Mouse (Mus musculus): ENCODE results near the gene Qrich2. TPM values are rescaled to one million over a fixed set of nuclear protein-coding genes. Genes with fewer than 3 reads are reported as not detected.
"Not testable (repeated sequence)": the region's sequence is repeated elsewhere in the genome, so short reads cannot be mapped to it uniquely, and the experiment has no call there.

Gene Qrich2
- total RNA-seq, 2 experiments from 2014 or later: not detected

DNA sequence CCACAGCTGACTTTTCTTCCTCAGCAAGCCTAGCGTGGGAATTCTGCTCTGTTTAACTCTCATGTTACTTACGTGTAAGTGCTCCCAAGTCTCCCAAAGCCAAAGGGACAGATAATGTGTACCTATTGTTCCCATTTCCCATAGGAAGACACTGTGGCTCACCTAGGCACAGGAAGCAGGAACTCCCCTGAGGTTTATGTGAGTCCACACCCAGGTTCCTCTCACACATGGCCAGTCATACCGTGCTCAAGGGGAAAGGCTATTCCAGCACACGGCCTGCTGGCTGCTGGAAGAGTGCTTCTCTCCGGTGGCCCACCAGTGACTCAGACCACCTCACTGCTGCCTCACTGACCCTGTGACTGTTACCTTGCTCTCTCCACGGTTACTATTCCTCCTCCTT is 44.9 kb downstream of the Qrich2 start:
- no peak for DNase-seq (ENCODE audit: low spot score in 2 of 2)
- intact Hi-C loops (cut with DNase I): no loop called here

DNA sequence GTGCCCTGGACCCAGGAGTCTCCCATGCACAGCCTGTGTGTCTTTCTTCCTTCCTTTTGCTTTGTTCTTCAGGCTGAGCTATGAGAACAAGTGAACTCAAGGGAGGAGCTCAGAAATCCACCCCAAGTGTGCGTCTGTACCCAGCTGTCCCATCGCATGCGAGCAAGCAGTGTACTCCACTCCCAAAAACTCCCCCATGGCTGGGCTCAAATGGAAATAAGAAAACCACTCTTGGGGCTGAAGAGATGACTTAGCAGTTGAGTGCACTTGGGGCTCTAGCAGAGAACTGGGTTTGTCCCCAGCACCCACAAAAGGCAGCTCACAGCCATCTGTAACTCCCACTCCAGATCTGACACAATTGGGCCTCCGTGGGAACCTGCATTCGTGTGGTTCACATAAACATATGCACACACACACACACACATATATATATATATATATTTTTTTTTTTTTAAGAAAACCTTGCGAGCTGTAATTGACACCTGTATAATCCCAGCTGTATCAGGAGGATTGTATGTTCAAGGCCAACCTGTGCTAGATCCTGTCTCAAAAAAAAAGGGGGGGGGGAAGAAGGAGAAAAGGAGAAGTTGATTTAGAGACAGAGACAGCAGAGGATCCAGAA is 47.1 kb downstream of the Qrich2 start:
- intact Hi-C loops (cut with DNase I): no loop called here
- DNase-seq (ENCODE audit: low spot score in 2 of 2): no peak

- intact Hi-C loops (cut with DNase I): no loop called here
- peak in 1 of 2 experiments; percentile 56 for DNase-seq (ENCODE audit: low spot score in 2 of 2)
Measured at GRCm38 (mm10) chr11:116418194-116418840, 47.7 kb downstream of the Qrich2 start.

- intact Hi-C loops (cut with DNase I): no loop called here
- DNase-seq (ENCODE audit: low spot score in 2 of 2): no peak
Measured at GRCm38 (mm10) chr11:116417054-116417453, 49.0 kb downstream of the Qrich2 start.

DNA sequence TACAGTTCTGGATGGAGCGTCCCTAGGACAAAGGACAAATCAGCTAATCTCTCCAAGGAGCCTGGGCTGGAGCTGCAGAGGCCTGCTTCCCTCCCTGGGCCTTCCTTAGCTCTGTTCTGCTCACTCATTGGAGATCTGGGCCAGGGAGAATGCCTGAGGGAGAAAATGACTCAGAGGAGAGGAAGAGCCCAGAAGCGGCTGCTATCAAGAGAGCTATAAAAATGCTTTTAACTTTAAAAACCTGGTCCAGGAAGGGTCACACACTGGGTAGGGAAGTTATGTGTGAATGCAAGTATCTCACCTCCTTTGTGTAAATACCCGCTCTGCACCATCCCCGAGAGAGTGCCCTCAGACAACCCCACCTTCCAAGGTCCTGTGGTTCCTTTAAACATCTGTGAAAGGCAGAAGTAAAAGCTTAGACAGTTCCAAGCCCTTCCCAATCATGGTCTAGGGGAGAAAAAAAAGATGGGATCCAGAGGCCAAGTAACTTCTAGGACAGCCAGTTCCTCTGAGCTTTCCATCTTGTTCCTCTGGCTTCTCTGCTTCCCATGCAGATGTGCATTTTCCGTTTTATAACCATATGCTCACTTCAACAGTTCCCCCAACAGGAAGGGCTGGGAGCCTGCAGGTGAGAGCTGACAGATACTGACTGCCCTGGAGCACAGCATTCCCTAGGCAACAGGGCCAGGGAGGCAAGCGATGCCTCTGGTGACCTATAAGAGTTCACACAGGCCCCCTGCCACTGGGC is 49.7 kb downstream of the Qrich2 start:
- intact Hi-C loops (cut with DNase I): no loop called here
- no peak for DNase-seq (ENCODE audit: low spot score in 2 of 2)

- intact Hi-C loops (cut with DNase I): loop anchor here (1.0 kb wide), 1 partner anchor 21 kb away; the partner anchor contains the start of gene Ubald2
- DNase-seq (ENCODE audit: low spot score in 2 of 2): no peak
Measured at GRCm38 (mm10) chr11:116413631-116414022, 52.4 kb downstream of the Qrich2 start.

DNA sequence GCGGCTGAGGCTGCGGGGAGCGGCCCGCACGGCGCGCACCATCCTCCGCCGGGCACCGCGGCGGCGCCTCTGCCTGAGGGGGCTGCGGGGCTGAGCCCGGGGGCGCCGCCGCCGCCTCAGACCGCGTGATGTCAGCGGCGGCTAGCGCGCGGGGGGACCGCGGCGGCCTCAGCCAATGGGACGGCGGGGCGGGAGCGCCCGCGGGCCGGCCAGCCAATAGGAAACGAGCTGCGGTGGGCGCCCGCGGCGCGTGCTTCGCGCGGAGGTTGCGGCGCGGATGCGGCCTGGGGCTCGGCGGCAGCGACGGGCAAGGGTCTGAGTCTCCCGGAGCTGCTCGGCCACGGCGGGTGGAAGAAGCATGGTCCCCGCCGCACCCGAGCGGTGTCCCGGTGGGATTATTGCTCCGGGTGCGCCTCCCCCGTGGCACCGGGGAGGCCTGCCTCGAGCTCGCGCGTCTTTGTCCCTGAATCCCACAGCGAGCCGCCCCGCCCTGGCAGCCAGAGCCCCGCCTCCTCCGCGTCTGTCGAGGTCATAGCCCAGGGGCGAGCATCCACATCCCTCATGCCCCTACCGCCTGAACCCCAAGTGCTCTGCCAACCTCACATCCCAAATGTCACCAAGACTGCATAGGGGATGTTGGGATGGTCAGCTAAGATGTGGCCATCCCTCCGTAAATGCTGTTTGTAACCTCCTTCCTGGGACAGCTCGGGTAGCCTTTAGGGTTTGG is 53.0 kb downstream of the Qrich2 start, which contains the start of gene Rnf157:
Rnf157 (minus strand) TSS at position 129 of the 727 bp plus-strand sequence.
- peak; percentile 91 to 94 for DNase-seq (ENCODE audit: low spot score in 2 of 2)
- intact Hi-C loops (cut with DNase I): loop anchor here (1.0 kb wide), 1 partner anchor 21 kb away; the partner anchor contains the start of gene Ubald2

DNA sequence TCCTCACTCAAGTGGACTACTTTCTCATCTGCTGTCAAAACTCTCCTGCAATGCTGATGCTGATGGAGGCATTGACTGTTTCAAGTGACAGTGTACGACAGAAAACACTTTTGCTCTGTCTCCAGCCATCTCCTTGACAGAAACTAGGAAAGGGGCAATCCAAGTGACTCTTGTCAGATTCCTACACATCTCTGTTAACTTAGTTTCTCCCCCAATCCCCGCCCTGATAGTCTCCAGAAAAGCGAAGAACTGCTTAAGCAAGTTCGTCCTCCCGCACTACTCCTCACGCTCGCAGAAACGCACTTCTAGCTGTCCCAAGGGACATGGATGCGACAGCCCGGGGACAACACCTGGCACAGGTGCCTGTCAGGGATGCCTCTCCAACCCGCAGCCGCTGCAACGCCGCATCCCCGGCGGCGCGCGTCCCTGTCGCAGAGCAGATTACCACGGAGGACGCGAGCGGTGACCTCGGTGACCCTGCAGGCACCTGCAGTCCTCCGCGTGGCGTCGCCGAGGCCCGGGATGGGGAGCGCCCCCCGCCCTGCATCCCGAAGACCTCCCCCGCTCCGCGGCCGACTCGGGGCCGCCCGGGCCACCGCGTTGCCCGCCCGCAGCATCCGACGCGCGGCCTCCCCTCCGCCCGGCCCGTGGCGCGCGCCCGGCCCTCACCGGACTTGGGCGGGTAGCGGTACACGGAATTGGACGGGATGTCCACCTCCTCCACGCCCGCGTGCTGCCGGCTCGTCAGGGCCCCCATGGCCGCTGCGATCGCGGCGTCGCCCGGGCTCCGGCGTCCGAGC is 53.8 kb downstream of the Qrich2 start:
- intact Hi-C loops (cut with DNase I): no loop called here
- no peak for DNase-seq (ENCODE audit: low spot score in 2 of 2)

DNA sequence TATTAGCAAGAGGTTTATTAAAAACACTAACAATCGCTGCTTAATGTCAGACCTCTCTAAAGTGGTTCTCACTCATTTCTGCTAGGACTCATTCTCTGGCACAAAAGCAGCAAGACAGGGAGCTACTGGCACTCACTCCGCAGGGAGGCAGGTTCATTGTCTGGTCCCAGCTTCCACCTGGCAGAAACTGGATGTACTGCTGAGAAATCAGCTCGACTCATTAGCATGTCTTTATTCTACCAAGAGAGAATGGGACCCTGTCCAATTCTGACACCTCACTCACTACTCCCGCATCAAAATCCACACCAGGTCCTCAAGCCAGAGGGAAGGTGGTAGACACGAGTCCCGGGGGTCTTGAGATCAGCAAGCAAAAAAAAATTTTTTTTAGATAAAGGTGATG is 54.5 kb downstream of the Qrich2 start:
- DNase-seq (ENCODE audit: low spot score in 2 of 2): no peak
- intact Hi-C loops (cut with DNase I): no loop called here

DNA sequence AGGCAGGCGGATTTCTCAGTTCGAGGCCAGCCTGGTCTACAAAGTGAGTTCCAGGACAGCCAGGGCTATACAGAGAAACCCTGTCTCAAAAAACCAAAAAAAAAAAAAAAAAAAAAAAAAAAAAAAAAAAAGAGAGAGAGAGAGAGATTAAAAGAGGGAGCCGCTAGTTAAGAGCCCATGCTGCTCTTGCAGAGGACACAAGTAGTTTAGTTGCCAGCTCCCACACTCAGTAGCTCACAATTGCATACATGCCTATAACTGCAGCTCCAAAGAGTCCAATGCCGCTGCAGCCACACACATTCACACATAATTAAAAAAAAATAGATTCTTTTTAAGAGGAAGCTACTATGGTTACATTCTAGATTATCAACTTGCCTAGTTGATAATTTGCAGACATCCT is 55.6 kb downstream of the Qrich2 start:
- DNase-seq (ENCODE audit: low spot score in 2 of 2); intact Hi-C loops (cut with DNase I): not testable (repeated sequence)

DNA sequence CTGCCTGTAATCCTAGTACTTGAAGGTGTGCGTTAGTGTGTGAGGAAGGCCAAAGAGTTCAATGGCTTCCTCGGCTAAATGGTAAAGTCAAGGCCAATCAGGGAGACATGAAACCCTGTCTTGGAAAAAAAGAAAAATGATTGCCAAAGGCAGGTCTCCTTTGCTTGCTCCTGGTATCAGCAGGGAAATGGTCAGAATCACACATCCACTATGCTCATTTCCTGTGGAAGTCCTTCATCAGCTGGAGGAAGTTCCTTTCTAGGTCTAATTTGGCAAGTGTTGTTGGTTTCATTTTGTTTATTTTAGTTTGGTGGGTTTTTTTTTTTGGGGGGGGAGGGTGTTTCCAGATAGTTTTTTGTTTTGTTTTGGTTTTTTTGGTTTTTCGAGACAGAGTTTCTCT is 57.0 kb downstream of the Qrich2 start:
- intact Hi-C loops (cut with DNase I): no loop called here
- DNase-seq (ENCODE audit: low spot score in 2 of 2): no peak

DNA sequence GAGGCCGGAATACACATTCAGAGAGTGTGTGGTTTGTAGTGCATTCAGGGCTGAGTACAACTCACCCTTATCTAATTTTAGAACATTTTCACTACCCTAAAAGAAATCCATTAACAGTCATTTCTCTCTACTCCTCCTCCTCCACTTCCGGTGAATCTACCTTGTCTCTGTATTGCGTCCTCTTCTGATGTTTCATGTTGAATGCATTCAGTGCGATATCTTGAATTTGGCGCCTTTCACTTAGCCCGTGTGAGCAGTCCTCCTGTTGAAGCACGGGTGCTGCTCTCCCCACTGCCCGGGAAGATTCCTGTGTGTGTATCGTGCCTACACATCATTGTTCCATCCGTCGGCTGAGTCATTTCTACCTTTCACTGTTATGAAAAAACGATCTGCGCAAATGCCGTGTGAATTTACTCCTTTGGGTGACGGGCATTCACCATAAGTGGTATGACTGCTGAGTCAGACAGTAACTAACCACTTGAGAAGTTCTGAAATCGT is 59.8 kb downstream of the Qrich2 start:
- intact Hi-C loops (cut with DNase I): no loop called here
- DNase-seq (ENCODE audit: low spot score in 2 of 2): peak in 1 of 2 experiments; percentile 42

- DNase-seq (ENCODE audit: low spot score in 2 of 2): no peak
- intact Hi-C loops (cut with DNase I): no loop called here
Measured at GRCm38 (mm10) chr11:116405601-116406000, 60.4 kb downstream of the Qrich2 start.

GRCm38 (mm10) chr11:116400560-116400959 is 65.5 kb downstream of the Qrich2 start:
- intact Hi-C loops (cut with DNase I): no loop called here
- no peak for DNase-seq (ENCODE audit: low spot score in 2 of 2)

GRCm38 (mm10) chr11:116398348-116398677 is 67.7 kb downstream of the Qrich2 start:
- intact Hi-C loops (cut with DNase I): no loop called here
- no peak for DNase-seq (ENCODE audit: low spot score in 2 of 2)

GRCm38 (mm10) chr11:116397517-116398347 is 68.3 kb downstream of the Qrich2 start:
- intact Hi-C loops (cut with DNase I): no loop called here
- DNase-seq (ENCODE audit: low spot score in 2 of 2): no peak

DNA sequence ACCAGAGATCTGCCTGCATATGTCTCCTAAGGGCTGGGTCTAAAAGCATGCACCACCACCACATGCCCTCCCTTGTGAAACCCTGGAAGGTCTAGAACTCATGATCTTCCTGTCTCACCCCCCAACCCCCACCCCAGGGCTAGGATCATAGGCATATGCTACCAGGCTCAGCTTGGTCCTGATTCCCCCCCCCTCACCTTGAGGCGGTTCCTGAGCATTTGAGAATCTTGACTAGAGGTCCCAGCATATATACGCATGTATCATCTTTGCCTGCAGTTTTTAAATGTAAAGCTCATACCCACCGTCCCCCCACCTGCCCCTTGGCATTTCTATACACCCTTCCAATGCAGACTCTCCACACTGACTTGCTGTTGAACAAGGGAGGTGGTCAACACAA is 69.1 kb downstream of the Qrich2 start:
- no peak for DNase-seq (ENCODE audit: low spot score in 2 of 2)
- intact Hi-C loops (cut with DNase I): no loop called here

DNA sequence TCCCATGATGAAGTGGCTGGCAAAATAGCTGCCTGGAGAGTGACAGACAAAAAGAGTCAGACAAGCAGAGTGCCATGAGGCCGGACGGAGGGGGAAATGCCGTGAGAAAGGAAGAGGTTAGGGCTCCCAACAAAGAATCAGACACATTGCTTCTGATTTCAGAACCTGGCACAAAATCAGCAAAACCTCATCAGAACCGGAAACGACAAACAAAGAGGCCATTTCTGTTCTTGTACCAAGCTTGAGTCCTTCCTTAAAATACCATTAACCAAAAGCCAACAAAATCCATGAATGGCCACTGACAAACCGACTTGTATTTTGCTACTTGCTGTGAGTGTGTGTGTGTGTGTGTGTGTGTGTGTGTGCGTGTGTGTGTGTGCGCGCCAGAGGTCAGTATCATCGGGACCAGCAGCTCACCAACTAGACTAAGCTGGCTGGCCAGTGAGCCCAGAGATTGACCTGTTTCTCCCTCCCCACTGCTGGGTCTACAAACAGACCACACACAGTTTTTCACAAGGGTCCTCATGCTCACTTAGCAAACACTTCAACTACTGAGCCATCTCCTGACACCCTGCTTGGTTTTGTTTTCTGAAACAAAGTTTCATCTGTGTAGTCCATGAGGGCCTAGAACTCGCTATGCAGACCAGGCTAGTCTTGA is 69.6 kb downstream of the Qrich2 start:
- intact Hi-C loops (cut with DNase I): no loop called here
- no peak for DNase-seq (ENCODE audit: low spot score in 2 of 2)
